Mouse (Mus musculus): ENCODE results near the gene Olfr641.

DNA sequence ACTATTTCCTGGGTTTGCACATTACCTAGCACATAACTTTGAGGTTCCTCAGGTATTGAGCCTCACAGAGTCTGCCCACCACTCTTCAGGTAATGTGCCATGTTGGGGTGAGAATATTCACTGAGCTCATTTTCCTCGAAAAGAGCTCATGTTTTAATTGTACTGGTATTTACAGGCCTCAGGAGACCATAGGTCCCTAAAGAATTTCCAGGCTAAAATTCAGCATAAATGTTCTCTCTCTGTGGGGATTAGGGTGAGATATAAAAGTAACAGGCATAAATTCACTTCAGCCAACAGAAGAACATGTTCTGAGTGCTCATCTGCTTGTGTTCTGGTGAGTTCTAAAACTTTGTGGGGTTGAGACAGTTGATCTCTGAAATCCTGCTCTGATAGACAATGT lies at the start of gene Olfr641:
- TF ChIP-seq CTCF (IDR thresholded peaks at IDR 0.05; ENCODE audit: low read depth, low read length) (no peak), POLR2A (IDR thresholded peaks at IDR 0.05; ENCODE audit: extremely low read depth, insufficient read depth, low read length) (no peak)
